Mouse (Mus musculus) frontal cortex, postnatal 10 days (tissue): Measurements from ENCODE around the gene Ccr1l1.

Experiments
- DNase-seq, 2 experiments: peaks; one replicate each; pipeline ENCODE4 v3.0.0; 2022; ENCODE audit warnings: low spot score in 2 of 2, mixed read lengths in 1 of 2

Gene Ccr1l1

DNA sequence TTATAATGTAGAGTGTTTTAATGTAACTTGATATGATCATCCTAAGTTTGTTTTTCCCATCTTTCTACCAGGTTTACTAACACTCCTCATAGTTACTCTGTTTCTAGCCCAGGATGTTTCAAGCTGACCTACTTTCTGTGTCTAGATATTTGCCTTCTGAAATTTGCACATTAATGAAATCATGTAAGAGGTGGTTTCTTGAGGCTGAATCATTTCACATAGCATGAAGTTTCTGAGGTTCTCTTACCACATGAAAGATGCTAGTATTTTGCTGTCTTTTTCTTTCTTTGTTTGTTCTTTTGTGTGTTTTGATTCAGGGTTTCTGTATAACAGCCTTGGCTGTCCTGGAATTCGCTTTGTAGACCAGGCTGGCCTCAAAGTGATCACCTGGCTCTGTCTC, 18.0 kb downstream of the Ccr1l1 start:
- no peak for DNase-seq

DNA sequence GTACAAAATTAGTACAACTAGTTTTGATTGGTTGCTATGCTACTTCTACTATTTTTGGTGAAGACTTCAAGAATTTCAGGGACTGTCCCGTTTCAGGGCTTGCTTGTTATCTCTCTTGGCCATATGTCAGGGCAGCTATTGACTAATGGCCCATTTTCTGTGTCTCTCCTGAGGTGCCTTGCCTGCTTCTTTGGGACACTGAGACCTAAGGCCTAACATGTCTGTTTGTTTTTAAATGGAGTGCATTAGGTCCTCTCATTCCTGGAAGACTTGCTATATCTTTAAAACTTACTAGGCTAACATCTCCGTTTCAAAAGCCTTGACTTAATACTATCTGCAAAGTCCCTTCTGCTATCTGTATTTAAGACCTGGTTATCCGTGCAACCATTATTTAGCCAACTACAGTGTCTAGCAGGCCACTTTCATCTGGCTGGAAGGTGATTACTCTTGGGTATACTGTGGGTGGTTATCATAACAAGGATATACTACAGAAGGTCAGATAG, 20.2 kb downstream of the Ccr1l1 start:
- no peak for DNase-seq

DNA sequence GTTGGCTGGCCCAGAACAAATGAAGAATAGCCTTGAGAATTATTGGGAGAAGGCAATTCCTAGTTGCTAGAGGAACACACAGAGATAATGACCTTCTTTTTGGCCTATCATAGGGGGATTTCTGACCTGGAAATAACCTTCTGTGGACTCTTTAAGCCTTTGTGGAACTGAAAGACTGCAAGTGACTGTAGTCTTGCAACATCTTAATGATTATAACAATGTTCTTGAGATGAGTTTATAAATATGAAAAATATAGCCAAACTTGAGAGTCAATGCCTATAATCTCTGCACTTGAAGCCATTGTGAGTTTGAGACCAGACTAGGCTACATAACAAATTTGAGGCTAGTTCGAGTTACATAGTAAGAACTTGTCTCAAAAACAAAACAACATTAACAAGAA, 21.3 kb downstream of the Ccr1l1 start:
- DNase-seq = no peak

DNA sequence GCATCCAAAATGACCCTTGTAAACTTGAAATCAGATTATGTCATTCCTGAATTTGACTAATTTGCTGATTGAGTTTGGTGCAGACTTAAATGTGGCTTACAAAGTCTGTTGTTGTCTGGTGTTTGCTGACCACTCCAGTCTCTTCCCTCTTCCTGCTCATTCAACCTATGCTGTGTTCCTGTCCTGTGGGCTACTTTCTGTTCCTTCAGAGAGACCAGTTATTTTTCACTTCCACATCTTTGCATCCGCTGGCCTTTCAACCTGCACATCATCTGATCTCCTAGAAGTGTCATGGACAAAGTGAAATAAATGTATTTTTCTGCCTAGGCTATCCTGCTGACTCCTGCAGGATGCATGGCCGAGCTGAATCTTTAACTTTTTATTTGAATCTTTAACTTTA, 24.7 kb downstream of the Ccr1l1 start:
- DNase-seq = no peak

DNA sequence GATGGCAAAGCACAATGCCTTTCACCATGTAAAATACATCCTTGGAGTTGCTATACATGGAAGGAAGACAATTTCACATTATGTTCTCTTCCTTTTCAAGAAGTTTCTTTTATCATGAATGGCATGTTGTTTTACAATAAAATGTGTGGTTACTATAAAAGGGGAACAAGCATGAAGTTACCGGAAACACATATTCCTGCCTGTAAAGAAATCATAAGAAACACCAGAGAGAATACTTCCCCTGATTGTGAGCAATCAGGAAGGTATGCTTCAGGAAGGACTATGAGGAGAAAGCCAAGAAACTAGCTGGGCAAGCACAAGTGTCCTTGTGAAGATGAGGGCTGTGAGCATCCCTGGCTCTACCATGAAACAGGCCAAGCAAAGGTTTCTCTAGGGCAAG, 27.0 kb downstream of the Ccr1l1 start:
- no peak for DNase-seq

DNA sequence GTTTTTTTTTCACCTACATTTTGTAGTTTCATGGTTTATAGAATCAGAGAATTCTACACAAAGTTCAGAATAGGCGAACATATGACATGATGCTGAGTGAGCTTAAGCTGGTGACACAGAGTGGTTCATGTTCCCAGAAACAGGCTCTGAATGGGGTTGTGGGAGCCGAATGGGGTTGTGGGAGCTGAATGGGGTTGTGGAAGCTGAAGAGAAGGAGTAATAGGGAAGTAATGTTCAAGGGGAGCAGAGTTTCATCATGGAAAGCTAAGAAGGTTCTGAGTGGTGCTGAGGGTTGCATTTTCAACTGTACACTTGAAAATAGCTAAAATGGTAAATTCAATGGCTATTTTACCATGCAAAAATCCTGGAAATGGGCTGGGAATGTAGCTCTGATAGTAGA, 28.8 kb downstream of the Ccr1l1 start:
- no peak for DNase-seq

DNA sequence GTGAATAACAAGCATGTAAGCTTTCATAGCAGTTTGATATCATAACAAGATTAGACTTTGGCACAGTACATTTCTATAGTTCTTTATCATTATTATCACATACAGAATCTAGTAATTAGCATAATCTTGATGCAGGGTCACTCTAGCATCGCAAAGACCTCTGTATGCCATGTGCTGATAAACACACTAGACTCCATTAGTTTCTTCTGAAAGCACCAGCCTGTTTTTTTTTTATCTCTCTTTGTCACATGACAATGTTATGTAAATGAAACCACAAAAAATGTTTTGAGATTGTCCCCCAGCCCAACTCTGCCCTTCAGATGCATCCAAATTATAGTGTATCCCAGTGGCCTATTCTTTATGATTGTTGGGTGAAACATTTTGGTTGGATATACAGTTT, 30.4 kb downstream of the Ccr1l1 start:
- no peak for DNase-seq

DNA sequence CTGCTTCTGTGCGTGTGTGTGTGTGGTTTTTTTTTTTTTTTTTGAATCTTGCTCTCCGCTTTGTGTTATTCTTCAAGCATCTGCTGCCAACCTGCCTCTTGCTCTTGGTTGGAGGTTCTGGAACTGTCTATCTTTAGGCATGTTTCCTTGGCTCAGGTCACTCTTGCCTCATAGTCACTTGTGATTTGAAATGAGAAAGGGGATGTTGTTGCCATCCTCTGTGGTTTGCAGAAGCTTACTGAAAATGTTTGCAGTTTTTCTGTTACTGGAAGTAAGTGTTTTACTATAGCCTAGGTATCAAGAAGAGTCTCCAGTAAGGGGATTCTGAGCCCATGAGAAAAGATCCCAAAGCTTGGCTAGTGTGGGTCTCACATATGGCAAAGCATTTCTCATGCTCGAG, 36.2 kb downstream of the Ccr1l1 start:
- no peak for DNase-seq

DNA sequence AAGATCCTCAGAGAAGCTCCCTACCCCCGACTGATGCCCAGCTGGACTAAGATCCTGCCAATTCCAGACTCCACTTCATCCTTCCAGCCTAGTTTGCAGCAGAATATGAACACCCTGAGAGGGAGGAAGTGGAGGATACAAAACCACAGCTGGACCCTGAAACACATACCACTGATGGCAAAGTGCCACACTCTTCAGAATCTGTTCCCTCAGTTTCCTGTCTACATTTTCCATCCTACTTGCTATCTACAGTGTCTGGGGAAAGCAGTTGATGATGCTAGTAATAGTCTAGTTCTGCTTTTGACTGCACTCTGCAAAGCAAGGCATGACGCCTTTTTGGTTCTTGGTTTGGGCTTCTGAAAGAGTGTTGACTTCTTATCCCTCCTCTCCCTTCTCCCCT, 36.9 kb downstream of the Ccr1l1 start:
- peak in 1 of 2 experiments; percentile 12 for DNase-seq

DNA sequence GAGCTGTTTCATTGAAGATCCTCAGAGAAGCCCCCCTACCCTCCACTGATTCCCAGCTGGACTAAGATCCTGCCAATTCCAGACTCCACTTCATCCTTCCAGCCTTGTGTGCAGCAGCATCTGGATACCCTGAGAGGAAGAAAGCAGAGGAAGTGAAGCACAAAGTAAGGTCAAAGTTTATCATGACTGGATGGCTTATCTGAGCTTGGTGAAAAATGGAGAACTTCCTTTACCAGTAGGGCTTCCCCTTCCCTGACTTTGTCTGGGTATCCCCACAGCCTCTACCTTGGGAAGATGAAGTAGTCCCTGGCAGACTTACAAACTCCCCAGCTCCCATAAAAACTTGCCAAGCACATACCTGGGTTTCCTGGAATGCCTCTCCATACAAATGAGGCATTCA, 37.6 kb downstream of the Ccr1l1 start:
- no peak for DNase-seq

DNA sequence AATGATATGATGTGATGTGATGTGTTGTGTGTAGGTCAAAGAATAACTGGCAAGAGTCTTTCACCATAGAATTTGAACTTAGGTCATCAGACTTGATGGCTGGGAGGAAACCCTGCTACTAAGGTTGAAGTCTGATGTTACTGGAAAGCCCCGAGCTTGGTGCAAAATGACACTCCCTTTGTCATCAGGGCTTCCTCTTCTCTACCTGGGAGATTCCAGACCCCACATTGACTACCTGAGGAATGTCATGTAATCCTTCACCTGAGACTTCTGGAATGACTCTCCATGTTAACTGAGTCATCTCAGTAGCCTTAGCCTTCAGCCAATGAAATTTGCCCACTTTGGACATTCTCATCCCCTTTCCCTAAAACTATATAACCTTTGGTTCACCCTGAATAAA, 38.0 kb downstream of the Ccr1l1 start:
- no peak for DNase-seq

DNA sequence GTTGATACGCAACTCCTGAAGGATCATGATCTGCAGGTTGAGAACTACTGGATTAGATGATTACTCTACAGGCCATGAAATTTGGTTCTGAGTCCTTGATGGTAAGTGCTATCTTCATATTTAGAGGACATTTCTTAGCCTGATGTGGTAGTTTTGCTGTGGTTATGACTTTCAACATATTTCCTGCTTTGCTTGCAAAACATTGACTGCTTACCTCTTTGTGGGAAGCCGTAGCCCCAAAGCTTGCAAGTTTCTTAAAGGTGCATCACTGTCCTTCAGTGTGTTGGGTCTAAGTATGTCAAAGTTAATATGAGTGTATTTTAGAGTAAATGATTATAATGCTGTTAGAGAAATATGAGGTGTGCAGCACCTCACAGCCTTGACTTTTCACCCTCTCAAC, 40.2 kb downstream of the Ccr1l1 start:
- no peak for DNase-seq

DNA sequence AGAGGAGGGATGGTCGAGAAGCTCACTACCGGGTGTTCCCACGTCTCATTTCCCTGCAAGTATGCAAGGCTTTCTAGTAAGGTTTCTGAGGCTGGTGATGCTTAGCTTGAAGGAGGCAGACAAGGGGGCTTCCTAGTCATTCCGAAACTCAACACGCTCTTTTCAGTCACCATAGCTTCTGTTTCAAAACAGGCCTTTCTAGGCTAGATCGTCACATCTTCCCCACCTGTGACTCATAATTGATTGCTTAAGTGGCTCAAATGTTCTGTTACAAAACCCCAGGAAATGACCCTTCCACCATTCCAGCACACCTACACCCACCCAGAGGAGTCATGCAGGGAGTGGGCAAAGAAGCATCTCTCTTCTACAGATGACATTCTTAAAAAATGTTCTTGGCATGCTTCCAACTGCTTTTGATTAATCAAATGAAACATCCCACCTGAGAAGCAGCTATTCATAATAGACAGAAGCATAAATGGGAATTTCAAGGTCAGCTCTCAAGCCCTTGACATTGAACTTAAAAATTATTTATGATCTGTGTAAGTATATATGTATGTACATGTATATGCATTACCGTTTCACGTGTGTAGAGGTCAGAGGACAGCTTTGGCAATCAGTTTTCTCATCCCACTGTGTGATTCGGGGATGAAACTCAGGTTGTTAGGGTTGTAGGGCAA, 41.5 kb downstream of the Ccr1l1 start:
- DNase-seq = no peak

DNA sequence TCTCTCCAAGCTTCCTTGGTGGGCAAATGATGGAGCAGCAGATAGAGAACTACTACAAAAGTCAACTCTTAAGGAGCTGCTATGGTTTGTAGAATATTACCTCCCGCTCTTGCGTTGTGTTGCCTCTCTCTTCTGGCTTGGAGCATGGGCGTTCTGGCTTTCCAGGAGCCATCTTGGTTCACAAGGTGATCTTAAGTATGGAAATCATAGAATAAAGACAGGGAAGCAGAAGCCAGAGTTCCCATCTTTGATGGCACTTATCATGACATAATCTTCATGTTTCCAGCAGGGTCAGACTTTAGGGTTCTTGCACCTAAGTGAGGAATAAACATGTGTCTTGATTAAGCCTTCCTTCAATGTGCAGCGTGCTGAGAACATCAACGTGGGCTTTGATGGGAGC, 42.4 kb downstream of the Ccr1l1 start:
- DNase-seq = no peak

DNA sequence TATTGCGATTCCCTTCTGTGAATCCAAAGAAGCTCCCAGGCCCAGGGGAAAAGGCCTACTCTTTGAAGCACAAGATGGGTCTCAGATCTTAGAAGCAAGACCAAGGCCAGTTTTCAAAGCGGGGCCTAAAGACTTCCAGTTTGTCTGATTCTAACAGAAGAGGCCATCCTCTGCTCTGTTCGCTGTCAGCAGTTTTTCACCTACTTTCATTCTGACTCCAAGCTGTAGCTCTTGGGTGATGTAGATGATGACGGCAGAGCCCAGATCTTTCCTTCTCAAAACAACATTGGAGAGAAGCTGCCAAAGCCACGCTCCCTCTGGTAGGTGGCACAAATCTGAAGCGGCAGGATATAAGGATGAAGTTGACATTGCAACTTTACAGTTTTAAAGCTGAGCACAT, 42.9 kb downstream of the Ccr1l1 start:
- no peak for DNase-seq

DNA sequence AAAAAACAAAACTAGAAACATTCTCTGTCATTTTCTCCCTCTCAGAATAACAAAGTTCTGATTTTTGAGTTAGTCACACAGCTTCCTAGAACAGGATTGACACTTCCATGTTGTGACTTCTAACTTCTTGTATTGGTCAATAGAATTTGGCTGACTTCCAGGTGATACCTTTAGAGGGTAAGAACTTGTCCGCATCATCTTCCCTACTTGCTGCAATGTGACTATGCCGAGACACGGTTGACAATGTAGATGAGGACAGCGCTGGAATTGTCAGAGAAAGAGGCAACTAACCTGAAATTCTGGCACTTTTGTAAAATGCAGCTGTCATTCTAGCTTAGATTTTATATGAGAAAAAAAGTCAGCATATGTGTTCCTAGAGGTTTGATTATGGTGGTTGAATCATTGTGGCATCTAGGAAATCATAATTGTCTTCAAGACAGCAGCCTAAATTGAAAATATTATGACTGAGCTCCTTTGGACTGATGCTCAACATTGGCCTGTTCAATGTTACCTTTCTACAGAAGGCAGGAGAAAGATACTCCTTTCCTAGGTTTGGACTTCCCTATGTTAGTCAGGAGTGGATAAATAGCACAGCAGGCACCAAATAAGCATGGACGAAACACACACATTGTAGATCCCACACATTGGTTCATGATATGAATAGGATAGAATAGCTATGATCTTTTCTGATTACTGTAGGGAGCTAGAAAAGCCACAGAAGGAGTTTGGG, 44.3 kb downstream of the Ccr1l1 start:
- DNase-seq = no peak

DNA sequence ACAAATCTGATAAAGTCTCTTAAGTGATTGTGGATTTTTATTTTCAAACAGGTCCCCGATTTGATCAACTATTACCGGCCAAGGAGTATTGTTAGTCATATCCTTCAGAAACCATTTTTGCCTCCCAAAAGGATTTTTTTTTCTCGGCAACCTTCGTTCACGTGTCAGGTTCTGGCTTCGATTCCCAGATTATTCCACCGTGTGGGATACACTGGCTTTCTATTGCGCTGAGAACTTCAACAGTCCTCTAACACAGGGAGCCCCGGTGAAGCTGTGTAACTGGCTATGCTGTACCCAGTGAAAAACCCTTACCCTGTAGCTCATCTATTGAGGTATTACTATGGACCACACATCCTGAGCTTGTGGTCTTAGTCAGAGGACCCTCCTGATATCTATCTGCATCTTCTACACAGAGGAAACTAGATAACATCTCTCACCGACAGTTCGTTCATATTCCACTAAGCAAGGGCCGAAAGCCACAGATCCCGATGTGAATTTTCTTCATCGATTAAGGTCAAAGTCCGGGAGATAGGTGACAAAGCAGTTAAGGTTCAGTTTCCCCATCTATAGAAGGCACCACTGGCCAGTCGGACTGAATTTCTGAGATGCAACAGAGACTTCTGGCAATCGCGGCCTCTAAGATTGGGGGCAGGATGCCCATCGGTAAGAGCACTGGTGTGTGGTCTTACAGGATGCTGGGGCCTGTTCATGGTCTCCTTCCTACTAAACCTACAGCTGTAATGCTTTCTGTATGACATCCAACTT, 45.1 kb downstream of the Ccr1l1 start:
- DNase-seq = no peak

DNA sequence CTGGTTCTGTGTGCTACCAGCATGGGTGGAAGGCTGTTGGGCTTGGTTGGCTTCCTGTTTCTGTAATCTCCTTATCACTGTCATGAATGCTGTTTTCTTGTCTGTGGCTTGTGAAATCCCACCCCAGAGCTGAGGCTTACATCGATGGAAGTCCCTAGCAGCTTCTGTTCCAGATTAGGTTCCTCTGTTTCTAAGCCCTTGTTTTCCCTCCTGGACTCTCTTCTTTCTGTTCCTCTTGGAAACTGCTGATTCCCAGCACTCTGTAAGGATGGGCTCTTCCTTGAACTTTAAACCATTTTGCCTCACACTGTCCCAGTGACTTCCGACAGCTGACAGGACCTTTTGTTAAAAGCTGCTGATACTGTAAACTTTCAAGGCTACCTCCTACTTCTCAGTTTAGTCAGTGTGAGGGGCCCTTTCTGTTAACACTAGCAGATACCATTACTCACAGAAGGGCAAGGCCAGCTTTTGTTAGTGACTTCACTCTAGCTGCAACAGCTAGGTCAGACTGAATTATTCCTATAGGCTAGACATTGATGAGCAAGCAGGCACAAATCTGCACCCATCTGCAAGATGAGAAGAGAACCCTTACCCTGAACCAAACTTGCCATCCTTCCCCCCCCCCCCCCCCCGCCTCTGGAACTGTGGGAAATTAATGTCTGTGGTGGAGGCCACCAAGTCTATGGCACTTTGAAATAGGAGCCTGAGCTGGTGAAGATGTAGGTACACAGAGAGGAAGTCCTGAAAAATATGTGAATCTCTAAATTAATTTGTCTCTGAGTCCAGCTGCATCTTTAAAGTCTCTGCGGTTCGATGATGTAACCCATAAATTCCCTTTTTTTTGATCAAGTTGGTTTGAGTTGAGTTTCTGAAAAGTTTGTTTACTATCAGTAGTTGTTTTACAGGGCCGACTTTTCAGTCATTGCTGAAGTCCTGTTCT, 46.2 kb downstream of the Ccr1l1 start:
- no peak for DNase-seq

DNA sequence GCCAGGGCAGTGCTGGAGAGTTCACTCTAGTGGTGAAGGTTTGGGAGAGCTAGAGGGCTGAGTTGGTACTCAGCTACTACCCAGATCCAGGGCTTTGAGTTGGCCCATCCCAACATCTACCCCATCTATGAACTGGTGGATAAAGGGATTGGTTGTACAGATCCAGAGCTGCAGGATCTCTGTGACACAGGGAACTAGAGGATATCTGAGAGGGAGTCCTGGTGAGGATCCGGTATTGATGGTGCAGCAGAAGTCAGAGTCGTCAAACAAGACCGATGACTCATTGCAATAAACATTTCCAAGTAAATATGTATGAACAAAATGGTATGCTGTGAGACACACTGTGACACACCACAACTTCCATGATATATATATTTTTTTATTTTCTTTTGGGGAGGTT, 47.3 kb downstream of the Ccr1l1 start:
- DNase-seq = no peak

DNA sequence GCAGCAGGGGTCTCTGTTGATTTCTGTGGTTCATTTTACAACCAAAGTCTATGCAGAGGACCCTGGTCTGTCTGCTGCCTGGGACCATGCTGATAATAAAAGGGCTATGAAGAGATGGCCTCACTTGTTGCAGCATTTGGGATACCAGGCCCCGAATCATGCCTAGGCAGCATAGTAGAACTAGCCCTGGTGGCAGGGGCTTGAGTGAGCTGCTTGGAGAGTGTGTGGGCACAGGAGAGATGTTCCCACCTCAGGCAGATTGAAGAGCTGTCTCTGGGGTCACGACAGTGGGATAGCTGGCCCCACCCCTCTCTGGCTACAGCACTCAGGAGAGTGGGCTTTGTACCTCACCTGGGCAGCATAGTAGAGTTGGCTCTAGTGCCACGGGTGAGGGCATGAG, 47.7 kb downstream of the Ccr1l1 start:
- no peak for DNase-seq

DNA sequence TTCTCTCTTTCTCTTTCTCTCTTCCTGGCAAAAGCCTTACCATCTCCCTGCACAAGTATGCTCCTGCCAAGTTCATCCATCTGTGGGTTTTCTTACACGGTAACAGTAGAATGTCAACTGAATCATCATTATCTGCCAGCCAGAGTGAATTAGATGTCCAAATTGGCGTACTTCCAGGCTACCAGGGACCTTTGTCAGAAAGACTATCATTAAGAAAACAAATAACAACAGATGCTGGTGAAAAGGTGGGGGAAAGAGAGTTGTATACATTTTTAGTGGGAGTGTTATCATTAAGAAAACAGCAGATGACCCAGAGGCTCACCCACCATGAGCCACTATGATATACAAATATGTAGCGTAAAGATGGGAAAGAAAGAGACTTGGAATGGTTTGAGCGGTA, 48.3 kb downstream of the Ccr1l1 start:
- no peak for DNase-seq
